Mouse (Mus musculus) kidney, adult 11 months (tissue): ENCODE results near the gene Sh3rf1.

Experiments
- DNase-seq: peaks from one replicate; pipeline ENCODE4 v3.0.0; 2022

The Sh3rf1 gene

DNA sequence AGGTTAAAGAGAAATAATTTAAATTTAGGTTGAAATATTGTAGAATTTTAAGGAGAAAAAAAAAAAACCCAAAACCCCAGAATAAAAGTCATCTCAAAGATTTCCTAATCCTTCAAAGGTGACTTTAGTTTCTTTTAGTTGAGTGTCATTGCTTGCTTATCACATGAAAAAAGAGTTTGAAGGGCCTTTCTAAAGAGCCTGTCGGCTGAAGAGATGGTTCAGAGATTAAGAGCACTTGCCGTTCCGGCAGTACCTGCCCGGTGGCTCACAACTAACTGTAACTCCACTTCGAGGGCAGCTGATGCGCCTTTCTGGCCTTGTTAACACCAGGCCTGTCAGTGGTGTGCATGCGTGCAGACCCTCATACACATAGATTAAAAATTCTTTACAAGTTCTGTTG lies 41.2 kb downstream of the Sh3rf1 start:
- DNase-seq = no peak

DNA sequence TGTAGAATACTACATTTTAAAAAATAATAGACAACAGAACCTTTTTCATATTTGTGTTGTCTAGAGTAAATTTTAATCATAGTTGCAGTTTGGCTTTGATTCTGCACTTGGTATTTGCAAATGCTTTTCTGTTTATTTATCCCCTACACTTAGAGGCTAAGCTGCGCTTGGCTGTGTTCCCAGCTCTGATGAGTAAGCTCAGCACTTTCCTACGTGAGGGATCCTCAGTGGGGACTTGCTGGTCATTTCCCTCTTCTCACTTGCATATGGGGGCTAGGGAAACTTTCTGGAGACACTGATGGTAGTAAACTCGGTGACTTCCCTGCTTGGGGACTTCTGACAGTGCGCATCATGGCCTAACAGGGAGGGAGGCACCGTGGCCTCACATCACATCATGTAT lies 41.7 kb downstream of the Sh3rf1 start:
- DNase-seq = peak; percentile 55

GRCm38 (mm10) chr8:61267061-61267460 lies 43.4 kb downstream of the Sh3rf1 start:
- no peak for DNase-seq

DNA sequence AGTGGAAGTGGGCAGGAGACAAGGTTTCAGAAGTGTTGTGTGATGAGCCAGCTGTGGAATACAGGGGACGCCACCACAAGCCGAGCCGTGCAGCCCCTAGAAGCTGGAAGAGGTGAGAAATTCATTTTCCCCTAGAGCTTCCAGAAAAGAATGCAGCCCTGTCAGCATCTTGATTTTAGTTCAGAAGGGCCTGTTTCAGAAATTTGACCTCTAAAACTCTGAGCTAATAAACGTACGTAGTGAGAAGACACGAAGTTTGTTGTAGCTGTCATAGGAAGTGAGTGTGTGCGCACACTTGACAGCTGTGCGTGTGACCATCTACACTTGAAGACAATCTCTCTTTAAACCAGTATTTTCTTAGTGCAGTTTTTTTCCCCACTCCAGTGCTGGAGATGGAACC lies 44.0 kb downstream of the Sh3rf1 start:
- no peak for DNase-seq

DNA sequence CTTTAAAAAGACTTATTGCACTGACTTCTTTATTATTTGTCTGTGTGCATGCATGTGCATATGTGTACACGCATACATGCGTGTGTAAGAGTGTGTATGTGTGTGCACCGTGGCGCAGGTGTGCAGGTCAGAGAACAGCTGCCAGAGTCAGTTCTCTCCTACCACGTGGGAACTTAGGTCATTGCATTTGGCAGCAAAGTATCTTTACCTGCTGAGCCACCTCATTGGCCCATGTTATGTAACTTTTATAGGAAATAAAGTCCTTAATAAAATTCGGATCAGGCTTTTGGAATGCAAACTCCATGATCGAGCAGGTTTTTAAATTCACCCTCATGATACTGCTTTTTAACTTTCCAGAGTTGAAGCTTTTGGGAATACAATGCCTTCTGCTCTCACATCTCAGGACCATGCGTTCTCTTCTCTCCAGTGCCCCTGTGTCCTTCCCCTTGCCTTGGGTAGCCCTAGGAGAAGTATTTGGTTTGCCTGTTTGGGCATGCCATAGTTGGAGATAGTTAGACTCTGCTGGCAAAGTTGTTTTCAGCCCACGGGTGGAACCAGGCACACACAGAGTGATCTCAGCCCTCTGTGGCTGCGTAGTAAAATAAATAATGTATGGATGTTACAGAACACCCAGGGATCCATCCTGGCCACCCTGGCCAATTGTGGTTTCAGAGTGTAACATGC lies 44.7 kb downstream of the Sh3rf1 start:
- DNase-seq = peak; percentile 24

GRCm38 (mm10) chr8:61270016-61270415 lies 46.3 kb downstream of the Sh3rf1 start:
- DNase-seq = no peak

DNA sequence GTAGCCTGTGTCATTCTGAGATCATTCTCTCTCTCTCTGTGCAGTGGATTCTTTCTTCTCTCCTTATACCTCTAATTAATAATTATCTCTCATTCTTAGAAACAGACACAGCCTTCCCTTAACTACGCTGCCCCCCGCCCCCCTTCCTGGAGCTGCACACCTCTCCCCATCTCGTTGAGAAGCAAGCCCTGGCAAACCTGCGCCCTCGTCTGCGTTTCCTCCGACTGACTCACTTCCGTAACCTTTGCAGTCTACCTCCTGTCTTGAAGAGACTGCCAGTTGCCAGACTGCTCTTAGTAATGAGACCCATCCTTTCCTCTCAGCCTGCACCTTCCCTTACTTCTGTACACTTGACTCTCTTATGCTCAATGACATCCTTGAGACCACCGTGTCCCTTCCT lies 46.9 kb downstream of the Sh3rf1 start:
- peak; percentile 34 for DNase-seq

DNA sequence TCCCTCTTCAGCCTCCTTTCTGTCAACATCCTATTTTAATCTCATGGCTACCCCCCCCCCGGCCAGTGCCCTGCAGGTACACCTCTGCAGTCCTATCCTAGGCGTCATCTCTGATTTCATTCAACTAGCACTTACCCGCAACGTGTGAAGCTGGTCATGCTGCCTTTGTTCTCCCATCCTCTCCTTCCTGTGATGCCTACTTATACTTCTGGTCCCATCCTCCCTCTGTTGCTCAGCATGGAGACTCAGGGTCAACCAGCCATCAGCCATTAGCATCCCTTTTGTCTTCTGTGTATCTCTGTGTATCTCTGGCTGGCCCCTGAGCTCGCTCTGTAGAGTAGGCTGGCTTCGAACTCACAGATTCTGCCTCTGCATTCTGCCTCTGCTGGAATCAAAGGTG lies 47.3 kb downstream of the Sh3rf1 start:
- DNase-seq = no peak

- no peak for DNase-seq
Measured at GRCm38 (mm10) chr8:61272838-61273237, 49.2 kb downstream of the Sh3rf1 start.

GRCm38 (mm10) chr8:61273307-61274221 lies 49.9 kb downstream of the Sh3rf1 start:
- peak; percentile 86 for DNase-seq

GRCm38 (mm10) chr8:61274602-61275462 lies 51.2 kb downstream of the Sh3rf1 start:
- peak; percentile 82 for DNase-seq

- peak; percentile 71 for DNase-seq
Measured at GRCm38 (mm10) chr8:61275463-61276356, 52.0 kb downstream of the Sh3rf1 start.

- no peak for DNase-seq
Measured at GRCm38 (mm10) chr8:61276397-61276796, 52.7 kb downstream of the Sh3rf1 start.

DNA sequence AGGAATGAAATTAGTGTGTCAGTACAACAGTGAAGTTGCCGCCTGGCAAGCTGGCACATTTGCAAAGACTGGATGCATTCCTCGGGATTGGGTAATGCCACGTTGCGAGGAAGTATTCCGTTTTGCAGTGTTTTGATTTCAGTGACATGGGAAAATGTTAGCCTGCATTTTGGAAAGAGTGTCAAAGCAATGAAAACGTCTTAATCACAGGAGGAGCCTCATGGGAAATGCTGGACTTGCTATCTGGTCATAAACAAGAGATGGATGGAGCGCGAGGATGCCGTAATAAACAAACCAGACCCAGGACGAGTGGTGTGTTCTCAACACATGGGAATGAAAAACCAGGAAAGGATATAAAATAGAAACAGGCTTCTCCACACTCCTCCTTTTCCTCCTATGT lies 55.4 kb downstream of the Sh3rf1 start:
- no peak for DNase-seq

GRCm38 (mm10) chr8:61282303-61283168 lies 58.9 kb downstream of the Sh3rf1 start:
- peak; percentile 24 for DNase-seq

GRCm38 (mm10) chr8:61283169-61284081 lies 59.8 kb downstream of the Sh3rf1 start:
- DNase-seq = peak; percentile 56

DNA sequence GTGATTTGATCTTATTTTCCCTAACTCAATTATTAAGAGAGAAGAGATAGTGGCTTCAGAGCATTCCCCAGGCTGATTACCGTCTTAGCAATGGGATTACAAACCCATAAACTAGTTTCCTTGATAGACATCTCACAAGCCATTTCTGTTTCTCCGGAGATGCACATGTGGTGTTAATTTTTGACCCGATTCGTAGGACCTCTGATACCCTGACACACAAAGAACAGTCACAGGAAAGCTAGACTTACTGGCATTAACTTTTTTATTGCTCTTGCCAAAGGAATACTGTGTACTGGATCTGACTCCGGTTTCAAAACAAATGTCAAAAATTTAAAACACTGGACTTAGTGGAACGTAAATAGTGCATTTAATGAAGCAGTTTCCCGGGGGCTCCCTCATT lies 62.2 kb downstream of the Sh3rf1 start:
- DNase-seq = no peak

DNA sequence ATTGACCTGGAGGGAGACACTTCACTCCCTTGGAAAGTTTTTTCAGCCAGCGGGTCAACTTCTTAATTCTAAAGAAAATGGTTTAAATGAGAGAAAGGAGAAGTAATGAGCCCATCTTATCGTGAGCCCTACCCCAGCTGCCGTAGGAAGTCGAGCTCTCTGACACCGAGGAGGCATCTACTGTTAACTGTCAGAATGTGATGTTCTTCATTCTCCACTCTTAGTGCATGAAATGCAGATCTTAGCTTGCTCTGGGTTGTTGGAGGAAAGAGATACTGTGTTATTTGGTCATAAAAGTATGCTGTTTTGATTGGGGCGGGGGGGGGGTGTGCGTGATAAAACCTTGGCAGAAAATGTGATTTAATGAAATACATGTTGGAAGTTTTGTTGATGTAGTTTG lies 62.7 kb downstream of the Sh3rf1 start:
- DNase-seq = no peak

DNA sequence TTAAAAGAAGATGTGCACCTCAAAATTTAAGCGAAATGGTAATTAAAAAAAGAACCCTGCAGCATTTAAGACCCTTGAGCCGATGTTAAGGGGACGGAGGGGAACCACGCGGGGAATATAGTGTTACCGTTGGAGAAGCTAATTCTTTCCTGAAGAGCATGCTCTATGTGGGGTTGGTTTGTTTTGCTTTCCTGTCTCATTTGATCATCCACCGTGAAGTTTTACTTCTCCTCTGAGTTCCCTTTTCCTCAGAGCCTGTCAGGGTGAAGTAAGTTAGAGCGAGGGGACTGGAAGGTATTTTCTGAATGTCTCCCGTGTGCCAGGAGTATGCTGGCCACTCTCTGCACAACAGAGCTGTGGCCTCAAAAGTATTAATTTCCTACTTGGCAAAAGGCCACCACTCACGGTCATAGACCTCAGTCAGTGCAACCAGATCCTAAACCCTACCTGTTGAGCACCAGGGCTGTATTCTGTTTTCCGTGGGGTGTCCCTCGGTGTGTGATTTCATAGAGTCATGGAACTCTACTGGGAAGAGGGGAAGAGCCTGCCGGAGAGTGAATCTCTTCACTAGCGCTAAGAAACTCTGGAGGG lies 63.2 kb downstream of the Sh3rf1 start:
- DNase-seq = no peak
